Mouse (Mus musculus) frontal cortex, adult 2 months (tissue): ENCODE measurements around the gene Sbsn. TPM values are rescaled to one million over a fixed set of nuclear protein-coding genes. Genes with fewer than 3 reads are reported as not detected.

Source experiments
- DNase-seq, 2 experiments: peaks; one replicate each; pipeline ENCODE4 v3.0.0; 2022; ENCODE audit warnings: low spot score in 1 of 2; ENCODE audit errors: extremely low spot score in 1 of 2
- polyA plus RNA-seq: library from polyadenylated mRNA; depleted of rRNA; stranded (reverse); fragments of >200 nt; gene quantifications from 2 replicates; pipeline ENCODE4 v1.2.3, GENCODE M21; 2012

Sbsn gene
- polyA plus RNA-seq, 1 experiment = 14.6 TPM

DNA sequence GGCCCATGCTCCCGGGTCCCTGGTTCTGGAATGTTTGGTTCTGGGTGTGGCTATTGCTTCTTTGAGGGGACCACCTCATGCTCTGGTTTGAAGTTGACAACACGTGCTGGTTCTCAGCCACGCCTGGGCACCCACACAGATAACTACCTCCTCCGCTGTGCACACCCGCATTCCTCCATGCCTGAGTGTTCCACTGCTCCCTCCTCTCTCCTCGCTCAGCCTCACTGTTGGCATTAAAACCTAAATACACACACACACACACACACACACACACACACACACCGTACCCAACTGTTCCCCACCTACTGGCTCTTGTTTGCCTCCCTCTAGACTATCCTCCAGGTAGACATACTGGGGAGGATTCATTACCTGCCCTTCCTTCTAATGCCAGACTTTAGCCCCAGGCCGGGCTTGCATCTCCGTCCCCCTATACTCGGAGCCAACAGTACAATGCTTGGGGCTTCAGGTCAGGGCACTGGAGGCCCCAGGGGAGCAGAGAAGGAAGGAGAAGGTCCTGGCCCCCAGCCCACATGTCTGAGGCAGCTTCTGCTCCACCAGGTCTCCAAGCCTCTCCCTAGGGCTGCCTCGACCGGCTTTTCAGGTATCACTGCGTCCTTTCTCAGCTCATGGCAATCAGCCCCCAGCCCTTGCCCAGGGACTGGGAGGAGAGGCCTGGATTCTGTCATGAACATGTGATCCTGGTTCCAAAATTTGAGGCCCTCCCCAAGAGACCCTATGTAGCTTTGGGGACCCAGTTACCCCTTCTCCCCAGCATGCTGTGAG, 1.3 kb upstream of the Sbsn start:
- DNase-seq = no peak

DNA sequence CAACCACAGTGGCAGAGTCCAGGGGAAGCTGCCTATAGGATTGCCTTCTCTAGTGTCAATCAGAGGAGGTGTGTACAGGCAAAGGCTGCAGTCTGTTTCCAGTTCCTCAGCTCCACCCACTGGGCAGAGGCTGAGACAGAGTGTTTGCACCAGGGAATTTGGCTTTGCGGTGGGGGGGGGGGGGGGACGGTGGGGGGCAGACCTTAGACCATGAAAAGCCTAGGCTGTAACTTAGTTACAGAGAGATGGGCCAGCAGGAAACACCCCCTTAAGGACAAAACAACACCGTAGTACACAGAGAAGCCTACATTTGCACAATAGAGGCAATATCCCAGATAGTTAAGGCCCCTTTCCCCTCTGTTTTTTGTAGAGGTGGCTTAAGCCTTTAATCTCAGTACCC, 5.7 kb downstream of the Sbsn start:
- no peak for DNase-seq

DNA sequence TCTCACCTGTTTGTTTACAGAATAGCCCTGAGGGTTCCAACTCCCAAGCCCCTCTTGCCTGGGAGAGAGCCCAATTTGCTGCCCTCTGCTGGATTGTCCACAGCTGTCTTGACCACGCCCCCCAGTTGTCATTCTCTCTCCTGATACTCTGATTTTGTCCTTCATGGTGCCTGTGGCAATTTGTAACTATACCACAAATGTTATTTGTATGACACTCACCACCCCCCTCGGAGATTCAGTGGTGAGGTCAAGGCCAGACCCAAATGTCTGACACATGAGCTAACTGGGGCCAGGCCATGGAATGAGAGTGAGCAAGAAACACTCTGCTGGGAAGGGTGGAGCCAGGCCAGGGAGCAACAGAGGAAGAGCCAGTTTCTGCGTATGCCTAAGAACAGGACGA, 7.6 kb downstream of the Sbsn start:
- no peak for DNase-seq

DNA sequence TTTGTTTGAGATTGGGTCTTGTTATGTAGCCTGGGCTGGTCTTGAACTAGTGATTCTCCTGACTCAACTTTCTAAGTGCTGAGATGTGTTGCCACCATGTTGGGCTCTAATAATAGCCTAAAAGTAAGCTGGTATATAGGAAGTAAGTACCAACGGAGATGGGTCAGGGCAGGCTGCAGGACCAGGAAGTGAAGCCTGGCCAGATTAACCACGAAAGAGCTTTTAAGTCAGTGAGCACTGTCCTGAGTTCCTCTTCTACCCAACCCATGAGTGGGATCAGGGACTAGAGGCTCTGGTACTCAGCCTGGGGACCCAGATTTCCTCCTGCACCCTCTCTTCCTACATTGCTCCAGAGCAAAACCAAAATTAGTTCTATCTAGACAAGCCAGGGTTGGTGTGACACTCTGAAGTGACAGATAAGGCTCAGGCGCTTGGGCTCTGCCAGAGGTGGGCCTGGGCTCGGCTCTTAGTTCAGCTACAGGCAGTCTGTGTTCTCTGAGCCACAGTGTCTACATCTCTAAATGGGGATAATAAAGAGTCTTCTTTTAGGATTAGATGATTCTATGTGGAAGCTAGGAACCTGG, 10.6 kb downstream of the Sbsn start:
- DNase-seq = no peak

DNA sequence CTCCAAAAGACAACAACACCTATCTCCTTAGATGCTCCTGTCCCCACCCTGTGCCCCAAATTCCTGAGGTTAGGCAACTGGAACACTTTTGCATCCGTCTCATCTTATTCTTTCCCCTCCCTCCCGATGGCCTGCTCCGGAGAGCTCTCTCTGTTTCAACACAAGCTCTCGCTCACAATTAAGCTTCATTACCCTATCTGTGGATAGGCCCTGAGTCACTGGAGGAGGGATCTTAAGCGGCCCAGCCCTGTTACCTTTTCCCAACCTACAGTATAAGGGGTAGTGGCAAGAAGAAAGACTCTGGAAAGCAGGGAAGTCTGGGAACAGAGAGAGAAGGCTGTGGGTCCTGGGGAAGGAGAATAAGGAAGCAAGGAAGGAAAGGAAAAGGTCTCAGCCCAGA, 12.2 kb downstream of the Sbsn start, which contains the start of gene Dmkn:
Gene Dmkn (plus strand): TSS at position 301 of the 400 bp plus-strand sequence.
- no peak for DNase-seq

DNA sequence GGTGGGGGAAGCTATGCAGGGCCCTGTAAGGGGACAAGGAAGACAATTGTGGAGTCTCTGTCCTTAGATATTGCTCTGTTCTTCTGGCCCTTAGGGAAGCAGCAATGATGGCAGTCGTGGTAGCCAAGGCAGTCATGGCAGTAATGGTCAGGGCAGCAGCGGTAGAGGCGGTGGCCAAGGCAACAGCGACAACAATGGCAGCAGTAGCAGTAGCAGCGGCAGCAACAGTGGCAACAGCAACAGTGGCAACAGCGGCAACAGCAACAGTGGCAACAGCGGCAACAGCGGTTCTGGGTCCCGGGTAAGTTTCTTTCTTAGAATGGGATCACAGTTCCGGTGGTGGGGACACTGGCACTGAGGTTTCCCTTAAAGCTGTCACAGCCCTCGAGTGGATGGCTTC, 13.9 kb downstream of the Sbsn start:
- no peak for DNase-seq

DNA sequence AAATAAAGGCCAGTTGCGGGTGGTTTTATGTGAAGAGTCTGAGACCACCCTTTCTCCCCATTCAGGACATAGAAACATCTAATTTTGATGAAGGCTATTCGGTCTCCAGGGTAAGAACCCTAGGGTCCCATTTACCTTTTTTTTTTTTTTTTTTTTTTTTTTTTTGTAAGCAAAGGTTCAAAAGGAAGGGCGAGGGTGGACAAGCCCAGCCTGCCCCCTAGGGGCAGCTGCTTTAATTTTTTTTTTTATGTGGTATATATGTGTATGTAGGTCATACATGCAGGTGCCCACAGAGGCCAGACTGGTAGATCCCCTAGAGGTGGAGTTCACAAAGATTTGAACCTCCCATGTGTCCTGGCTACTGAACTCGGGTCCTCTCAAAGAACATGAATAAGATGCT, 15.1 kb downstream of the Sbsn start:
- DNase-seq = no peak

DNA sequence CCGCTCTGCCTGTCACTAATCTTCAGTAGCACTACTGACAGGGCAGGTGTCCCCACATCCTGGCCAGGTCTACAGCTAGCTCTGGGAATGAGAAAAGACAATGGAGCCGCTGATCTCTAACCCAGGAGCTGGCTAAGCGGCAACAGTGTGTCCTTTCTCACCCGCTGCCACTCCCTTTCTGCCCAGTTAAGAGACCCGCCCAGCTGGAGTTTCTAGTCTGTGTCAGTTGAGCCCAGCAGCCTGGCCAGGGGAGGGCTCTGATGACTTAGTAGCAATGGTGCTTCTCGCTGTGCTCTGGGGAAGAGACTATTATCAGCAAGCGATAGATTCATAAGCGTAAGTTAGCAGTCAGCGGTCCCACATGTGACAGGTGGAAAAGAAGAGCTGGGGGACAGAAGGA, 18.0 kb downstream of the Sbsn start:
- no peak for DNase-seq

DNA sequence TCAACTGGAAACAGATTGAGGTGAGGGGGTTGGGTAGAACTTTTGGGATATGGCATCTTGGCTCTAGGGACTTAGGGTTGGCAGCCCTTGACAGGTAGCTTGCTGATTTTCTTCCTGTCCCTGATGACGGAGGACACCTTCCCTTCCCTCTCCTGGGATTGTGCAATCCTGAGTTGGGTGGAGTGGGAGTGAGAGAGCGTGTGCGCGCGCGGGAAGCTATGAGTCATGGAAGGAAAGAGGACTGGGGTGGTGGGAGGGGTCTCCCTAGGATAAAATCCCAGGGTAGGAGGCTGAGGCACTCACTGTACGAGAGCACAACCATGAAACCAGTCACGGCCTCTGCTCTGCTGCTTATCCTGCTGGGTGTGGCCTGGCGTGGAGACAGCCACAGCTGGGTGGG, 24.8 kb downstream of the Sbsn start:
- peak in 1 of 2 experiments; percentile 45 for DNase-seq

DNA sequence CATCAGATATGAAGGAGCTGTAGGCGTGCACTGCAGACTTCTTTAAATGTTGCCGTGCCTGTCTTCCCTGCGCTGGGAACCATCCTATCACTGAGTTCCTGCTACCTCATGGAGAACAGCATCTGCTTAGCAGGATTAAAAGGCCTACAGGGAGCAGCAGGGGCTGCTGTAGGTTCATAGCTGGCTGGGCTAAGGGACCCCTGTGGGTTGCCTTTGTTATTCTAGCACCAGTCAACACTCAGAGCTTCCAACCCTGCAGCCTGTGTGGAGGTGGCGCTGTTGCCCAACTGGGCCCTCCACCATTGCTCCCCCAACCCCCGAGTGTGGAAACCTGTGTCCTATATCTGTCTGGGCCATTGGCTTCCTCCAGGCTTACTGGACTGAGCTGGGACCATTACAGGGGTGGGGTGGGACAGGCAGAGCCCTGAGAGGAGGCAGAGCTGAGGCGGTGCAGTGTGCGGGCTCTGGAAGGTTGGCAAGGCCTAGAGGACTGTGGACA, 25.9 kb downstream of the Sbsn start:
- DNase-seq = no peak

DNA sequence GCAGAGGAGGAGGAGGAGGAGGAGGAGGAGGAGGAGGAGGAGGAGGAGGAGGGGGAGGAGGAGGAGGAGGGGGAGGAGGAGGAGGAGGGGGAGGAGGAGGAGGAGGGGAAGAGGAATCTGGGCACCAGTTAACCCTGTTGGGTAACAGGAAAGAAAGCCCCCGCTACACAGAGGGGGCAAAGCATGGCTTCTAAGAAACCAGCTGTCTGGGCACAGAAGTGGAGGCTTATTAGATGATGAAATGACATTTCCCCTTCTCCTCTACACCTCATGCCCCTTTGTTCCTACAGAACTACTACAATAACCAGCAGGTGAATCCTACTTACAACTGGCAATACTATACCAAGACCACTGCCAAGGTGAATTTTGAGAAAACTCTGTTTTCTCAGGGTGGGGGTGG, 26.6 kb downstream of the Sbsn start:
- no peak for DNase-seq

DNA sequence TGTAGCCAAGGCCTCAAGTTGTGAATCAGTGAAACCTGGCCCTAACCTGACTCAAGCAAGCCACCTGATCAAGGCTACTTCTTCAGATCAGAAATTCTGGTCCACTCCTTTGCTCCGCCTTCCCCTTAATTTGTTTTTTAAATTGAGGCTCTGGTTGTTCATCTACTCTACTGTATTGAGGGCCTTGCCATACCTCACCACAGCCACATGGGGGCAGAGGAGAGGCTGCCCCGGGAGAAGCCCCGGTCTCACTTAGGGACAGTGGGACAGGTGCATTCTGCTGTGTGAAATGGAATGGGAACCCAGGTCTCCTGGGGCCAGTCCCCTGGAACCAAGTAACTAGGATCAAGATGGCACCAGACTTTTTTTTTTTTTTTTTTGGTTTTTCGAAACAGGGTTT, 30.5 kb downstream of the Sbsn start:
- DNase-seq = no peak

DNA sequence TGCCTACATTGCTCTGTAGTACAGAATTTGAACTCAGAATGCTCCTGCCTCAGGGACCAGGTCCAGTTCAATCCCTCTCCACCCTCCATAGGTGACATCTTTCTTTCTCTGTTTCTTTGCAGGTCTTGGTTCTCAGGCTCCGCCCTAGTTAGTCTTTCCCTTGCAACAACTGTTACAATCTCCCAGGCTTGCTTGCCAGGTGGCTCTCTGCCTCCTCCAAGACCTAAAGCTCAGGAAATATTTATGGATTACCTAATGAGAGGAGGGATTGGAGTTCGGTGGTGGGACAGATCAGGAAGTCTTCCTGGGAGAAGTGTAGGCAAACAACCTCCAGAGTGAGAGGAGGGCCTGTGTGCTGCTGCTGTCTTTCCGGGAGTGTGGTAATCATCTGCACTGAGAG, 31.4 kb downstream of the Sbsn start:
- DNase-seq = no peak

DNA sequence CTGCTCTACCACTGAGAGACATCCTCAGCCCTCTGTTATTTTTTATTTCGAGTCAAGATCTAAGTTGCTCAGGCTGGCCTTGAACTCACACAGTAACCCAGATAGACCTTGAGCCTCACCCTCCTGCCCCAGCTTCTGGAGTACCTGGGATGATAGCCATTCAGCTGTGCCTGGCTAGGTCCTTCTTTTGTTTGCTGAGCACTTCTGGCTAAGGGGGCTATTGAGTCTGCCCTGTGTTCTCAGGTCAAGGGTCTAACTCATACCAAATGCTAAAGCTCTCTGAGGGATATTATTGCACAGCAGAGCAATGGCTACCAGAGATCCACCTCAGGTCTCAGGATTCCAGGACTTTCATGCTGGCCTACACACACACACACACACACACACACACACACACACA, 33.9 kb downstream of the Sbsn start:
- no peak for DNase-seq

DNA sequence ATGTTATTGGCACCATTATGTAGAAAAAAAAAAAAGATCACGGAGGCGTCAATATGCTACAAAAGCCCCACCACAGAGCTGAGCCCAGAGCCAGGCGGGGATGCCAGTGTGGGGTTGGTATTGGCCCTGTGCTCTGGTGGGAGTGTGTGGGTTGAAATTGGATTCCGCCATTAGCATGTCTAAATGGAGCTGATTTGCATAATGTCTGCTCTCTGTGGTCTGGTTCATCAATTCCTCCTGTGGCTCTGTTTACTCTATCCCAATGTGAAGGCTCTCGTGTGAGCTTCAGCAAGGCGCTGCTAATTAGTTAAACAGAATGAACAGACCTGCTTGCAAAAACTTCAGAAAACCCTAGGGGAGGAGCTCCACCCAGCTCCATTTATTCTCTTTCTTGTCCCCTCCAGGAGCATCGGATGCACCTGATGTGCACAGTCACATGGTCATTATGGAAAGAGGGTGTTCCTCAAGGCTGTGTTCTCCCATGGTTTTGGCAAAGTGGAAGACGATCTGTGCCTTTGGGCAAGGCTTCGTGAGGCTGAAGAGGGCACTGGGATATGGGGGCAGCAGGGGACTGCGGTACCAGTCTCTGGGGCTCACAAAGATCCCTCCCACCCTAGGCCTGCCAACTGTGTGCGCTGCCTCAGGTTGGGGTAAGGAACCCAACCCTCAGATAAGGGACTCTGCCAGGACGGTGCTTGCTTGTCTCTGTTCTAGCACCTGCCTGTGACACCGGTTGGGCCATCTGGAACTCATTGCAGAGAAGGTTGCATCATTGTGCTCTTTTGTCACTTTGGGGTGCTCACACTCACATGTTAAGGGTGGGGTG, 34.7 kb downstream of the Sbsn start:
- DNase-seq = peak in 1 of 2 experiments; percentile 36

DNA sequence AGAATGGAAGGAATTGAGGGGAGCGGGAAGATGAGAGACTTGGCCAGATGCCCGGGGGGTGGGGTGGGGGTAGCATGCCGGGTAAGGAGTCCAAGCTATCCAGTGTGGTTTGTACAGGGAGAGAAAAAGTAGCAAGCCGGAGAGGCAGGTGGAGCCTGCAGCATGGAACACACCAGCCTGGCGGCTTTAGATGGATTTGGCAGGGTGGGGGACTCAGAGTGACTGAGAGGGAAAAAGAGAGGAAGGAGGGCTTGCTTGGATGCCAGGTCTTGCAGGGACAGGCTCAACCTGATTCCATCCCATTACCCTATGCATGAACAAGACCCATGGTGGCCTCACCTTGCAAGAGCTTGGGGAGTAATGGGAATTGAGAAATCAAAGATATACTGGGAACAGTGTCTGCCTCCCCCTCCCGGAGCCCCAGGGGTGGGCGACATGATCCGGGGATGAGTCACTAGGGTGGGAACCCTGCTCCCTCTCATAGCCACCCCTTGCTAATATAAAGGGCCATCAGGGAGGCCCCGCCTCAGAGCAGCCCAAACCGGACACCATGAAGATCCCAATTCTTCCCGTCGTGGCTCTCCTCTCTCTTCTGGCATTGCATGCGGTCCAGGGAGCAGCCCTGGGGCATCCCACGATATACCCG, 36.2 kb downstream of the Sbsn start, which contains the start of gene Krtdap:
Gene Krtdap (plus strand): TSS at position 520 of the 646 bp plus-strand sequence.
- DNase-seq = no peak

DNA sequence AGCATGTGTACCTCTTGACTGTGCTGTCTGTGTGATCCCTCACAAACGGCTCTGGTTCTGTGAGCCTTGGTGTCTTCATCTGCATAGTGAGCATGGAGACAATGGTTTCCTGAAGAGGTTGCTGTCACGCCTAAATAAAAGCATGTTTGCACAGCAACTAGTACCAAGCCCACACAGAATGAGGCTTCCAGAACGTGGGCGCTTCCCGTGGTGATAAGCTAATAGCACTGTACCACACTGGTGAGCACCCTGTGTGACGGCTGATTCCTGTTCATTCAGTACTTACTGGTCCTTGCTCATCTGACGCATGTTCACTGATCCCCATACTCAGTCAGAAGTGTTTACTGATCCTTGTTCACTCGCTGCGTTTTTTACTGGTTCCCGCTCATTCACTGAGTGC, 38.9 kb downstream of the Sbsn start:
- DNase-seq = no peak

DNA sequence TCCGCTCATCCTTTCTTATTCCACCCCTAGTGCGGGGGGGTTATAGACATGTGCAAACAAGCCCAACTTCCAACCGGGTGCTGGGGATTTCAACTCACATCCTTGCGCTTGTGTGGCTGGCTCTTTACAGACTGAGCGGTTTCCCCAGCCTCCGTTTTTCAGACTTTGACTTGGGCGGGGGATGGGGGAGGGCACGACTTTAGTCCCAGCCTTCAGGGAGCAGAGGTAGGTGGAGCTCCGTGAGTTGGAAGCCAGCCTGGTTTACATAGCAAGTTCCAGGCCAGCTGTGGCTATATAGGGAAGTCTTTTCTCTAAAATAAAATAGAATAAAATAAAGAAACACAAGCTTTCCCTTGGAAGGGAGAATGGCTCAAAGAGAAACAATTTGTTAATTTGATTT, 40.6 kb downstream of the Sbsn start:
- no peak for DNase-seq

DNA sequence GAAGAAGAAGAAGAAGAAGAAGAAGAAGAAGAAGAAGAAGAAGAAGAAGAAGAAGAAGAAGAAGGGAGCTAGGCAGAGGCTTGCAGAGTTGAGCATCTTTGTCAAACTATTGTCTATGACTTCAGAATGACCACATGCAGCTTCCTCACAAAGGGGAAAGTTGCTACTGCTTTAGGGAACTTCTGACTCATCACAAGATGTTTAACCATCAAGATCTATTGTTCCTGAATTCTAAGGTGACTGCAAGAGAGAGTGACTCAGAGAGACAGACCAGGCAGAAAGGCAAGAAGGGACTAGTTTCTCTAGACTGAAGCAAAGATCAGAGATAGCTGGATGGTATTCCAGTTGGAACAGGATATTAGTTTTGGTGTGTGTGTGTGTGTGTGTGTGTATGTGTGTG, 43.6 kb downstream of the Sbsn start:
- DNase-seq = no peak

DNA sequence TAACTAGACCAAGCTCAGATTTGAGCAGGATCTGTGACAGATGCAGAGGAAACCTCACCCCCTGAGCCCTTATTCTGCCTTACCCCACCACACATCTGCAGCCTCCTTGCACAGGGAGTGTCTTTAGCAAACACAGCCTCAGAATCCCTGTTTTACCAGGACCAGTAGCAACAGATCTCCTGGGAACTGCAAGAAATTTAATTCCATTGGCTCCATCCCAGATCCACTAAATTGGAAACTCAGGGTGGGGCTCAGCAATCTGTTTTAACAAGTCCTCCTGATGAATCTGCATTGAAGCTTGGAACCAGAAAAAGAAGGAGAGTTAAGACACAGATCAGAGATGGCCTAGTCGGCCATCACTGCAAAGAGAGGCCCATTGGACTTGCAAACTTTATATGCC, 45.5 kb downstream of the Sbsn start:
- peak; percentile 13 to 61 for DNase-seq

DNA sequence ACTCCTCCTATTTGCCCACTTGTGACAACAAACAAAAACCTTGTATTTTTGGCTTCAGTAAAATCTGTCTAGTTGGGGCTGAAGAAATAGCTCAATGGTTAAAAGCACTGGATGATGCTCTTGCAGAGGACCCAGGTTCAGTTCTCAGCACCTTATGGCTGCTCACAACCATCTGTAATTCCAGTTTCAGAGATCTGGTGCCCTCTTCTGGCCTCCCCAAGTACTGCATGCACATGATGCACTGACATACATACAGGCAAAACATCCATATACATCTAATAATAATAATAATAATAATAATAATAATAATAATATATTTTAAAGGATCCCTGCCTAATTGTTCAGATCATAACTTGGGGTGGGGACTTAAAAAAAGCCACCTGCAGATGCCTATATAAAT, 49.4 kb downstream of the Sbsn start:
- DNase-seq = no peak
